Mouse (Mus musculus): ENCODE measurements at regions not wholly inside any gene's neighbourhood (a gene's known extent, or its start where the extent isn't known, plus 50 kb on each side); places are given as distances from the start of the nearest gene placed in this dataset.

- no peak overlapping the region for H3K27ac ChIP-seq (replicated peaks; ENCODE audit: low read depth, low read length)
- 78% methylated on average over 3 of the region's 3 CpGs for WGBS
- H3K9ac ChIP-seq (ENCODE audit: low read depth, low read length, severe bottlenecking), result no peak overlapping the region
- H3K4me1 ChIP-seq (ENCODE audit: control insufficient read depth, insufficient read depth, low read length), result no peaks in the 10 kb centered on the region
- H3K27me3 ChIP-seq (ENCODE audit: control insufficient read depth, insufficient read depth, low read length), result no peaks in the 10 kb centered on the region
- no peak for TF ChIP-seq POLR2A (IDR thresholded peaks at IDR 0.05; ENCODE audit: borderline replicate concordance, extremely low read depth, insufficient read depth, insufficient read length)
- H3K9me3 ChIP-seq (ENCODE audit: control insufficient read depth, low read length), result no peaks in the 10 kb centered on the region
- DNase-seq (ENCODE audit: low spot score) (no peak), ATAC-seq (ENCODE audit: low FRiP score, low read depth) (no peak)
- no peaks in the 10 kb centered on the region for H3K36me3 ChIP-seq (ENCODE audit: control insufficient read depth, insufficient read depth, low read length)
- H3K4me2 ChIP-seq (replicated peaks; ENCODE audit: low read depth, low read length, severe bottlenecking), result no peak overlapping the region
- no peak overlapping the region for H3K4me3 ChIP-seq (replicated peaks; ENCODE audit: low read length)
Measured at GRCm38 (mm10) chr4:4380024-4380590, 302.8 kb upstream of the Sdr16c6 start.

- Histone ChIP-seq H3K4me3 (replicated peaks; ENCODE audit: low read length) (no peak overlapping the region), H3K4me1 (ENCODE audit: control insufficient read depth, insufficient read depth, low read length) (peaks cover 6% of the 10 kb centered on the region; the same call in 1 of the 2 replicates), H3K4me2 (replicated peaks; ENCODE audit: low read depth, low read length, severe bottlenecking) (no peak overlapping the region), H3K36me3 (ENCODE audit: control insufficient read depth, insufficient read depth, low read length) (no peaks in the 10 kb centered on the region), H3K27me3 (ENCODE audit: control insufficient read depth, insufficient read depth, low read length) (no peaks in the 10 kb centered on the region), H3K9ac (ENCODE audit: low read depth, low read length, severe bottlenecking) (no peak overlapping the region), H3K27ac (replicated peaks; ENCODE audit: low read depth, low read length) (0 out of 2 replicates have a peak overlapping the region, but pooled peaks have one; percentile 21), H3K9me3 (ENCODE audit: control insufficient read depth, low read length) (no peaks in the 10 kb centered on the region)
- DNase-seq (ENCODE audit: low spot score) (peak; percentile 59), ATAC-seq (ENCODE audit: low FRiP score, low read depth) (no peak)
- 17% methylated on average over 2 of the region's 2 CpGs for WGBS
- no peak for TF ChIP-seq POLR2A (IDR thresholded peaks at IDR 0.05; ENCODE audit: borderline replicate concordance, extremely low read depth, insufficient read depth, insufficient read length)
Measured at GRCm38 (mm10) chr4:4335216-4335615, 257.9 kb upstream of the Sdr16c6 start.

GRCm38 (mm10) chr4:4333472-4334123 lies 256.3 kb upstream of the Sdr16c6 start:
- H3K4me3 ChIP-seq (replicated peaks; ENCODE audit: low read length), result no peak overlapping the region
- H3K4me1 ChIP-seq (ENCODE audit: control insufficient read depth, insufficient read depth, low read length), result peaks cover 6% of the 10 kb centered on the region; the same call in 1 of the 2 replicates
- no peak overlapping the region for H3K9ac ChIP-seq (ENCODE audit: low read depth, low read length, severe bottlenecking)
- no peaks in the 10 kb centered on the region for H3K27me3 ChIP-seq (ENCODE audit: control insufficient read depth, insufficient read depth, low read length)
- no peak overlapping the region for H3K4me2 ChIP-seq (replicated peaks; ENCODE audit: low read depth, low read length, severe bottlenecking)
- DNase-seq (ENCODE audit: low spot score) (no peak), ATAC-seq (ENCODE audit: low FRiP score, low read depth) (no peak)
- no peak overlapping the region for H3K27ac ChIP-seq (replicated peaks; ENCODE audit: low read depth, low read length)
- 78% methylated on average over 4 of the region's 4 CpGs for WGBS
- no peaks in the 10 kb centered on the region for H3K9me3 ChIP-seq (ENCODE audit: control insufficient read depth, low read length)
- no peak for TF ChIP-seq POLR2A (IDR thresholded peaks at IDR 0.05; ENCODE audit: borderline replicate concordance, extremely low read depth, insufficient read depth, insufficient read length)
- H3K36me3 ChIP-seq (ENCODE audit: control insufficient read depth, insufficient read depth, low read length), result no peaks in the 10 kb centered on the region

- H3K4me1 ChIP-seq (ENCODE audit: control insufficient read depth, insufficient read depth, low read length), result peaks cover 6% of the 10 kb centered on the region; the same call in 1 of the 2 replicates
Measured at GRCm38 (mm10) chr4:4331105-4331504, 253.8 kb upstream of the Sdr16c6 start.

GRCm38 (mm10) chr4:4315651-4316411 lies 238.5 kb upstream of the Sdr16c6 start:
- no peak overlapping the region for H3K9ac ChIP-seq (ENCODE audit: low read depth, low read length, severe bottlenecking)
- no peak overlapping the region for H3K4me3 ChIP-seq (replicated peaks; ENCODE audit: low read length)
- no peaks in the 10 kb centered on the region for H3K9me3 ChIP-seq (ENCODE audit: control insufficient read depth, low read length)
- ATAC-seq (ENCODE audit: low FRiP score, low read depth), result peak; percentile 63
- no peaks in the 10 kb centered on the region for H3K27me3 ChIP-seq (ENCODE audit: control insufficient read depth, insufficient read depth, low read length)
- H3K36me3 ChIP-seq (ENCODE audit: control insufficient read depth, insufficient read depth, low read length), result no peaks in the 10 kb centered on the region
- no peak overlapping the region for H3K27ac ChIP-seq (replicated peaks; ENCODE audit: low read depth, low read length)
- DNase-seq (ENCODE audit: low spot score), result peak; percentile 69
- H3K4me1 ChIP-seq (ENCODE audit: control insufficient read depth, insufficient read depth, low read length), result peaks cover 5% of the 10 kb centered on the region; the same call in 1 of the 2 replicates
- no peak for TF ChIP-seq POLR2A (IDR thresholded peaks at IDR 0.05; ENCODE audit: borderline replicate concordance, extremely low read depth, insufficient read depth, insufficient read length)
- WGBS, result 63% methylated on average over 3 of the region's 3 CpGs
- no peak overlapping the region for H3K4me2 ChIP-seq (replicated peaks; ENCODE audit: low read depth, low read length, severe bottlenecking)

More at GRCm38 (mm10) chr4:4331105-4331504, 253.8 kb upstream of the Sdr16c6 start:
- ATAC-seq (ENCODE audit: low FRiP score, low read depth) (no peak), DNase-seq (ENCODE audit: low spot score) (no peak)
- Histone ChIP-seq H3K9ac (ENCODE audit: low read depth, low read length, severe bottlenecking) (no peak overlapping the region), H3K27me3 (ENCODE audit: control insufficient read depth, insufficient read depth, low read length) (no peaks in the 10 kb centered on the region), H3K36me3 (ENCODE audit: control insufficient read depth, insufficient read depth, low read length) (no peaks in the 10 kb centered on the region), H3K4me3 (replicated peaks; ENCODE audit: low read length) (no peak overlapping the region), H3K9me3 (ENCODE audit: control insufficient read depth, low read length) (no peaks in the 10 kb centered on the region), H3K27ac (replicated peaks; ENCODE audit: low read depth, low read length) (no peak overlapping the region), H3K4me2 (replicated peaks; ENCODE audit: low read depth, low read length, severe bottlenecking) (no peak overlapping the region)
- TF ChIP-seq POLR2A (IDR thresholded peaks at IDR 0.05; ENCODE audit: borderline replicate concordance, extremely low read depth, insufficient read depth, insufficient read length), result no peak
- WGBS, result 91% methylated on average over 1 of the region's 1 CpGs

Data from limb, embryonic 14.5 days (tissue).